ENCODE assay signal across 8 mouse cellular contexts in genomic region chr5:105517992-105518625, GRCm38 (mm10). TPM values are rescaled to one million over a fixed set of nuclear protein-coding genes. Genes with fewer than 3 reads are reported as not detected.
DNase-seq lines count a peak whose midpoint lies in the region; ATAC-seq and TF ChIP-seq lines count a peak whose summit lies in the region.

No protein-coding gene starts in this region.

- H3K4me3 ChIP-seq in forebrain, embryonic 13.5 days = peak overlapping the region; percentile 71
- H3K4me3 ChIP-seq in limb, embryonic 10.5 days = peak overlapping the region; percentile 81
- peak overlapping the region; percentile 65 for H3K4me3 ChIP-seq in small intestine, adult 2 months (ENCODE audit: low read depth, low read length)

- ATAC-seq in forebrain, embryonic 13.5 days = no peak

- H3K9ac ChIP-seq in forebrain, embryonic 13.5 days = peak overlapping the region; percentile 86

- WGBS in forebrain, embryonic 13.5 days = 11% methylated on average over 7 of the region's 7 CpGs
- WGBS in limb, embryonic 10.5 days = 23% methylated on average over 7 of the region's 7 CpGs
- 10% methylated on average over 7 of the region's 7 CpGs for WGBS in small intestine, adult 2 months

- no peaks in the 10 kb centered on the region for H3K36me3 ChIP-seq in forebrain, embryonic 13.5 days (ENCODE audit: poor library complexity, severe bottlenecking)
- H3K36me3 ChIP-seq in limb, embryonic 10.5 days = no peaks in the 10 kb centered on the region
- H3K36me3 ChIP-seq in small intestine, adult 2 months (ENCODE audit: control insufficient read depth, insufficient read depth, low read length) = no peaks in the 10 kb centered on the region

- DNase-seq in retina, embryonic 14.5 days (ENCODE audit: low spot score) = peak; percentile 26
- DNase-seq in retina, postnatal 1 day = no peak
- no peak for DNase-seq in limb, embryonic 10.5 days (ENCODE audit: low spot score)
- no peak for DNase-seq in layer of hippocampus, postnatal 14 days (ENCODE audit: low spot score in 2 of 2)
- DNase-seq in layer of hippocampus, adult 18-20 months (ENCODE audit: low spot score in 2 of 2) = no peak
- no peak for DNase-seq in ovary, postnatal 36 days (ENCODE audit: low spot score)

- no peak overlapping the region for H3K27ac ChIP-seq in forebrain, embryonic 13.5 days
- 0 out of 2 replicates have a peak overlapping the region, but pooled peaks have one; percentile 92 for H3K27ac ChIP-seq in limb, embryonic 10.5 days
- peak overlapping the region; percentile 31; the same call in 1 of the 2 replicates for H3K27ac ChIP-seq in small intestine, adult 2 months (ENCODE audit: insufficient read depth, low read depth, low read length)

- peaks cover 13% of the 10 kb centered on the region for H3K4me1 ChIP-seq in forebrain, embryonic 13.5 days
- H3K4me1 ChIP-seq in limb, embryonic 10.5 days = peaks cover 48% of the 10 kb centered on the region
- peaks cover 6% of the 10 kb centered on the region for H3K4me1 ChIP-seq in small intestine, adult 2 months (ENCODE audit: control insufficient read depth, insufficient read depth, insufficient read length, low read length)

- no peaks in the 10 kb centered on the region for H3K9me3 ChIP-seq in forebrain, embryonic 13.5 days (replicated peaks)
- H3K9me3 ChIP-seq in limb, embryonic 10.5 days (replicated peaks) = no peaks in the 10 kb centered on the region

- TF ChIP-seq CTCF in small intestine, adult 2 months (IDR thresholded peaks at IDR 0.05; ENCODE audit: extremely low read depth, insufficient read length, insufficient replicate concordance, low read depth, low read length) = no peak

- H3K27me3 ChIP-seq in forebrain, embryonic 13.5 days = 0 out of 2 replicates have a peak, but pooled peaks cover 2% of the 10 kb centered on the region
- H3K27me3 ChIP-seq in limb, embryonic 10.5 days (ENCODE audit: low read depth, poor library complexity, severe bottlenecking) = peaks cover 12% of the 10 kb centered on the region
- 0 out of 2 replicates have a peak, but pooled peaks cover 3% of the 10 kb centered on the region for H3K27me3 ChIP-seq in small intestine, adult 2 months (ENCODE audit: control insufficient read depth, insufficient read depth, low read length)

- no peak for TF ChIP-seq POLR2A in small intestine, adult 2 months (IDR thresholded peaks at IDR 0.05; ENCODE audit: low read depth, low read length)

- peak overlapping the region; percentile 86 for H3K4me2 ChIP-seq in forebrain, embryonic 13.5 days

RNA-seq across cellular contexts. Expression of gene Lrrc8c, which starts 1.1 kb away (rescaled TPM):
- polyA plus RNA-seq in forebrain, embryonic 13.5 days (2015; fragmentation: Nextera tagmentation; extraction: Ambion mirVana) = 9.4 and 9.5 TPM in 2 replicates
- 11.1 and 14.2 TPM in 2 replicates for polyA plus RNA-seq in limb, embryonic 10.5 days (2016; fragmentation: Nextera tagmentation; extraction: Ambion mirVana)
- 5.1 and 7.6 TPM in 2 replicates for polyA plus RNA-seq in small intestine, adult 2 months (2012; rRNA removed)
- 10 to 100 TPM; 29.0 to 32.0 TPM for total RNA-seq in layer of hippocampus, postnatal 14 days (2021)
- 10 to 100 TPM; 29.8 to 35.1 TPM for total RNA-seq in layer of hippocampus, adult 18-20 months (2021)
